Mouse (Mus musculus) inflammation-experienced regulatory T-cells (primary cell): ENCODE results near the gene Olfr490. TPM values are rescaled to one million over a fixed set of nuclear protein-coding genes. Genes with fewer than 3 reads are reported as not detected.

Experiments used
- polyA plus RNA-seq, 2 experiments: library from polyadenylated mRNA; unstranded; fragments of 100-300 nt; shearing (Covaris generic); gene quantifications; one replicate each; pipeline ENCODE4 v1.2.1; 2017

The Olfr490 gene
- under 1 TPM in 1 of 2 experiments, not detected in 1; 0.17 TPM for polyA plus RNA-seq

GRCm38 (mm10) chr7:108288834-108289233 lies at the start of gene Olfr490:
Olfr490 (minus strand) TSS chr7:108288934.

GRCm38 (mm10) chr7:108323574-108323973 lies 34.8 kb upstream of the Olfr490 start, which contains the start of gene Olfr492:
Olfr492 (minus strand) TSS chr7:108323674.

GRCm38 (mm10) chr7:108313151-108313550 lies 24.4 kb upstream of the Olfr490 start, which contains the start of gene Olfr491:
Olfr491 (plus strand) TSS chr7:108313451.

GRCm38 (mm10) chr7:108258247-108258646 lies 30.5 kb downstream of the Olfr490 start, which contains the start of gene Olfr488:
Olfr488 (minus strand) TSS chr7:108258347.

Other genes with a start within 250 kb of the Olfr490 start
- gene Olfr479, start 238.2 kb downstream of the Olfr490 start, polyA plus RNA-seq: not detected
- gene Olfr480, start 221.6 kb downstream of the Olfr490 start, polyA plus RNA-seq: not detected
- gene Olfr481, start 209.1 kb downstream of the Olfr490 start, polyA plus RNA-seq: under 1 TPM; 0.13 to 0.95 TPM
- 1 to 10 TPM in 1 of 2 experiments, under 1 TPM in 1; 0.14 to 1.3 TPM for gene Olfr482, start 191.3 kb downstream of the Olfr490 start, polyA plus RNA-seq
- under 1 TPM in 1 of 2 experiments, not detected in 1; 0.30 TPM for gene Olfr483, start 188.1 kb downstream of the Olfr490 start, polyA plus RNA-seq
- gene Olfr484, start 161.5 kb downstream of the Olfr490 start, polyA plus RNA-seq: not detected
- under 1 TPM in 1 of 2 experiments, not detected in 1; 0.17 TPM for gene Olfr485, start 129.1 kb downstream of the Olfr490 start, polyA plus RNA-seq
- not detected for gene Olfr486, start 116.2 kb downstream of the Olfr490 start, polyA plus RNA-seq
- not detected for gene Olfr487, start 74.3 kb downstream of the Olfr490 start, polyA plus RNA-seq
- under 1 TPM; 0.31 to 0.83 TPM for gene Olfr488, start 30.6 kb downstream of the Olfr490 start, polyA plus RNA-seq
- 1 to 10 TPM in 1 of 2 experiments, not detected in 1; 1.1 TPM for gene Olfr491, start 24.5 kb upstream of the Olfr490 start, polyA plus RNA-seq
- not detected for gene Olfr492, start 34.7 kb upstream of the Olfr490 start, polyA plus RNA-seq
- gene Olfr493, start 58.0 kb upstream of the Olfr490 start, polyA plus RNA-seq: not detected
- gene Olfr494, start 76.4 kb upstream of the Olfr490 start, polyA plus RNA-seq: not detected
- not detected for gene Olfr495, start 104.2 kb upstream of the Olfr490 start, polyA plus RNA-seq
- gene Olfr497, start 131.5 kb upstream of the Olfr490 start, polyA plus RNA-seq: not detected
- gene Olfr498, start 176.4 kb upstream of the Olfr490 start, polyA plus RNA-seq: not detected
- 1 to 10 TPM in 1 of 2 experiments, under 1 TPM in 1; 0.13 to 1.1 TPM for gene Olfr502, start 236.1 kb upstream of the Olfr490 start, polyA plus RNA-seq